17 mouse cellular contexts compared by ENCODE assay signal in genomic region chr5:103181622-103182021, GRCm38 (mm10). TPM values are rescaled to one million over a fixed set of nuclear protein-coding genes. Genes with fewer than 3 reads are reported as not detected.
"Had no signal": no experiment of that assay in that cellular context is flagged by ENCODE, and none has a peak within 500 bp of the region (broad histone marks: within the 10 kb centered on the region; RNA-seq: fewer than 3 reads in every experiment).

No protein-coding gene starts in this region.

- H3K4me1 ChIP-seq: stomach, embryonic 15.5 days had no signal

- H3K4me3 ChIP-seq: neural tube, embryonic 12.5 days; neural tube, embryonic 13.5 days; neural tube, embryonic 15.5 days; stomach, embryonic 15.5 days had no signal

- H3K9me3 ChIP-seq: stomach, embryonic 15.5 days had no signal

- H3K27ac ChIP-seq: neural tube, embryonic 12.5 days; neural tube, embryonic 13.5 days; neural tube, embryonic 15.5 days; stomach, embryonic 15.5 days; stomach, postnatal 0 days had no signal

- H3K27me3 ChIP-seq: neural tube, embryonic 12.5 days; neural tube, embryonic 13.5 days; neural tube, embryonic 15.5 days; stomach, embryonic 15.5 days had no signal

- DNase-seq: retina, postnatal 1 day; right cerebral cortex, adult 18-20 months; right cerebral cortex, postnatal 14 days; right cerebral cortex, postnatal 25 days; right cerebral cortex, postnatal 4 days; spleen, adult 18-20 months; thymus, adult 18-20 months; thymus, adult 2 months; thymus, postnatal 14 days; thymus, postnatal 25 days; thymus, postnatal 4 days had no signal

- H3K36me3 ChIP-seq: neural tube, embryonic 12.5 days; neural tube, embryonic 13.5 days; neural tube, embryonic 15.5 days; stomach, embryonic 15.5 days had no signal

- H3K4me2 ChIP-seq: neural tube, embryonic 12.5 days; neural tube, embryonic 13.5 days; neural tube, embryonic 15.5 days; stomach, embryonic 15.5 days had no signal

- H3K9ac ChIP-seq: neural tube, embryonic 12.5 days; neural tube, embryonic 13.5 days; neural tube, embryonic 15.5 days; stomach, embryonic 15.5 days had no signal

RNA-seq across cellular contexts. Expression of gene Mapk10, which starts 29.5 kb away (rescaled TPM):
- total RNA-seq: neutrophil, adult 5-6 weeks had no signal
